Mouse (Mus musculus) hindbrain, embryonic 15.5 days (tissue): Measurements from ENCODE around the gene Tnfrsf13c. TPM values are rescaled to one million over a fixed set of nuclear protein-coding genes. Genes with fewer than 3 reads are reported as not detected.
A peak's percentile ranks its signal among the peaks of the same experiment; 100 is the strongest.

Source experiments
- ATAC-seq: fragments of 200-750 bp; cut with Nextera tagmentation; 2 replicates; pipeline ENCODE4 v1.8.0; 2017; ENCODE audit warnings: low read depth, moderate number of reproducible peaks, moderate TSS enrichment; ENCODE audit not compliant: low FRiP score
- H3K27ac ChIP-seq: fragments of 300-500 bp; sonication (generic); replicated peaks from 2 replicates; pipeline ENCODE4 v1.5.1; 2015; ENCODE audit warnings: mild to moderate bottlenecking, inconsistent platforms
- H3K27me3 ChIP-seq: fragments of 300-500 bp; sonication (generic); 2 replicates; pipeline ENCODE4 v1.6.1; 2015; ENCODE audit warnings: control low read depth, inconsistent platforms
- H3K36me3 ChIP-seq: fragments of 300-500 bp; sonication (generic); 2 replicates; pipeline ENCODE4 v1.6.1; 2015; ENCODE audit warnings: control low read depth, inconsistent platforms
- H3K4me1 ChIP-seq: fragments of 300-500 bp; sonication (generic); replicated peaks from 2 replicates; pipeline ENCODE4 v1.6.1; 2015; ENCODE audit warnings: control low read depth, inconsistent platforms
- H3K4me2 ChIP-seq: fragments of 300-500 bp; sonication (generic); 2 replicates; pipeline ENCODE4 v1.6.1; 2015; ENCODE audit warnings: moderate library complexity, mild to moderate bottlenecking, inconsistent platforms
- H3K4me3 ChIP-seq: fragments of 300-500 bp; sonication (generic); 2 replicates; pipeline ENCODE4 v1.5.1; 2015; ENCODE audit warnings: mild to moderate bottlenecking, inconsistent platforms
- H3K9ac ChIP-seq: fragments of 300-500 bp; sonication (generic); 2 replicates; pipeline ENCODE4 v1.6.1; 2015; ENCODE audit warnings: inconsistent platforms
- H3K9me3 ChIP-seq: fragments of 300-500 bp; sonication (generic); 2 replicates; pipeline ENCODE4 v1.6.1; 2016; ENCODE audit warnings: control low read depth, inconsistent platforms
- WGBS: fragments of 180-500 bp; shearing (Covaris S2); methylation state at CpG from one replicate; pipeline ENCODE4 v1.1.7; 2015; 5-methylcytosine and 5-hydroxymethylcytosine counted together
- polyA plus RNA-seq: library from polyadenylated mRNA; unstranded; fragments of >200 nt; fragmentation: Nextera tagmentation; extraction: Ambion mirVana; gene quantifications from 2 replicates; pipeline ENCODE4 v1.2.1, GENCODE M21; 2015

The Tnfrsf13c gene
- polyA plus RNA-seq, 1 experiment from 2014 or later: 0.69 TPM

DNA sequence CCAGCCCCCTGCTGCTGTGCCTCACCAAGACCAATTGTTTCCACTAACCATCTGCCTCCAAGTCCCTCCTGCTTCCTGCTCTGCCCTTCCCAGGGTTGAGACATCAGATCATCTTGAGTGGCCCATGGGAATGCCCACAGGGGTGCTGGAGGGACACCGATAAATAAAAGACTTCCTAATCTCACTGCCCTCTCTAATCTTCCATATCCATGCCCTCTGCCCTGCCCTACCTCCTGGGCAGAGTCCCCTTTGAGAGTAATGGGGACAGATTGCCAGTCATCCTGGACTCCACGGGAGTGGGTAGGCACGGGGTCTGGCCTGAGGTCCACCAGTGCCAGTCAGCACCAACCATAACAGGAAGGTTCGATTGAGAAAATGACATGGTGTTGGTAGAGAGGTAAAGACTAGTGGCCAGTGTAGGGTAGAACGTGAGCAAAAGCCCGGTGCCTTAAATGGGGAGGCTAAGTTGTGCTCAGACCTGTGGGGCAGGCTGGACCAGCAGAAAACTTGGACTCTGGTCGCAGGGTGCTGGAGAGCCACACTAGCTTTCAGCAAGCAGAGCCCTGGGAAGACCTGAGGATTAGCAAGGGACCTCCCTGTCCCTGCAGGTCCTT, 540 bp upstream of the Tnfrsf13c start:
- ATAC-seq: 0 out of 2 replicates have a peak, but pooled peaks have one; percentile 16
- H3K36me3 ChIP-seq: no peaks in the 10 kb centered on the region
- no peak overlapping the region for H3K9ac ChIP-seq
- no peak overlapping the region for H3K27ac ChIP-seq
- H3K4me2 ChIP-seq: peak overlapping the region; percentile 69
- WGBS: 37% methylated on average over 7 of the region's 7 CpGs
- H3K4me1 ChIP-seq: peaks cover 12% of the 10 kb centered on the region
- H3K4me3 ChIP-seq: peak overlapping the region; percentile 33
- H3K27me3 ChIP-seq: peaks cover 10% of the 10 kb centered on the region
- H3K9me3 ChIP-seq: no peaks in the 10 kb centered on the region

DNA sequence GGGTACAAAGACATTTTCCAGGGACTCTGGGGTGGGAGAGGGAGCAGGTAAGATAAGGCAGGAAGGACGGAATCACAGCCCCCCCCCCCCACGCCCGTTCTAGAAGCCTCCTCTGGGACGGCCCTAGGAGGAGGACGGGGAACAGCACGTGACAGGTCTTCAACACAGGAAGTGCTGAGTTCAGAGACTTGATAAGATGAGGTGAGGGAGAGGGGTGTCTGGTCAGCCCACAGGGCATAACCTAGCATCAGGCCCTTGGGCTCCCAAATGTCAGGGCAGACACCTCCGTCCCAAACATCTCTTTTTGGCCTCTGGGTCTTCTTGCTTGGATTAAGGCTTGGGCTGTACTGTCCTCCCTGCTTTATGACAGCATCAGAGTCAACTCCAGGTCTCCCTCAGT, 918 bp downstream of the Tnfrsf13c start:
- Histone ChIP-seq H3K4me1 (peaks cover 12% of the 10 kb centered on the region), H3K9me3 (no peaks in the 10 kb centered on the region), H3K27ac (no peak overlapping the region), H3K4me3 (no peak overlapping the region), H3K27me3 (peaks cover 10% of the 10 kb centered on the region), H3K9ac (no peak overlapping the region), H3K4me2 (peak overlapping the region; percentile 69; the same call in 1 of the 2 replicates), H3K36me3 (no peaks in the 10 kb centered on the region)
- WGBS: 63% methylated on average over 7 of the region's 7 CpGs
- no peak for ATAC-seq

DNA sequence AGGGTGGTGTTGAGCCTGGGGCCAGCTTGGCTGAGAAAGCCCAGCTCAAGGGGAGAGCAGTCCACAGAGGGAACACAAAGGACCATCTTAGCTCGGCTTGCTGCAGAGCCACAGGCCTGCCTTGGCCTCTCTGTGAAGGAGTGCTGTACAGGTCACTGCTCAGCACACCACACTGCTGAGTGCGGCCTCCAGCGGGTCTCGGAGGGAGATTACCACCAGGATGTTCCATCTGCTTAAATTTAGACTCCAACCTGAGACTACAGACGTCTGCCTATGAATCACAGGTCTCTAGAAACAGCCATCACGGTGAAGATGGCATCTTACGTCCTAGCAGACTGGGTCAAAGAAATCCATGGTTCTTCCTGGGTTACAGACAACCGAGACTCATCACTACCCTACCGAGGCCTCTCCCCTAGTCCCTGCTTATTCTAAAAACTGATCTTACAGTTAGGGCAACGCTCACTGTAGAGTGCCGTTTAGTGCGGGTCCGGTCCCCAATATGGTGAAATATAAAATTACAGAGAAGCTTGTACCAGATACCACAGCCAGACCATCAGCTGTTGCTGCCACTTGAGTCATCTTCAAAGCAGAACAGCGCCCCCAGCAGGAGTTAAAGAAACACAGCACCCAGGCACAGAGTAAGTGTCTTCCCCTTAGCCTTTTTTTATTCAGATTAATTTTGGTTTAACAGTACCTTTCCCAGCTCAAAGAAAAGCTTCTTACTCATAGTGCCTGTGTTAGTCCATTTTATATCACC, 2.9 kb downstream of the Tnfrsf13c start:
- Histone ChIP-seq H3K27me3 (peaks cover 11% of the 10 kb centered on the region), H3K4me3 (no peak overlapping the region), H3K27ac (no peak overlapping the region), H3K4me2 (no peak overlapping the region), H3K36me3 (no peaks in the 10 kb centered on the region), H3K9ac (no peak overlapping the region), H3K4me1 (peaks cover 21% of the 10 kb centered on the region), H3K9me3 (no peaks in the 10 kb centered on the region)
- WGBS: 71% methylated on average over 14 of the region's 14 CpGs
- ATAC-seq: no peak

DNA sequence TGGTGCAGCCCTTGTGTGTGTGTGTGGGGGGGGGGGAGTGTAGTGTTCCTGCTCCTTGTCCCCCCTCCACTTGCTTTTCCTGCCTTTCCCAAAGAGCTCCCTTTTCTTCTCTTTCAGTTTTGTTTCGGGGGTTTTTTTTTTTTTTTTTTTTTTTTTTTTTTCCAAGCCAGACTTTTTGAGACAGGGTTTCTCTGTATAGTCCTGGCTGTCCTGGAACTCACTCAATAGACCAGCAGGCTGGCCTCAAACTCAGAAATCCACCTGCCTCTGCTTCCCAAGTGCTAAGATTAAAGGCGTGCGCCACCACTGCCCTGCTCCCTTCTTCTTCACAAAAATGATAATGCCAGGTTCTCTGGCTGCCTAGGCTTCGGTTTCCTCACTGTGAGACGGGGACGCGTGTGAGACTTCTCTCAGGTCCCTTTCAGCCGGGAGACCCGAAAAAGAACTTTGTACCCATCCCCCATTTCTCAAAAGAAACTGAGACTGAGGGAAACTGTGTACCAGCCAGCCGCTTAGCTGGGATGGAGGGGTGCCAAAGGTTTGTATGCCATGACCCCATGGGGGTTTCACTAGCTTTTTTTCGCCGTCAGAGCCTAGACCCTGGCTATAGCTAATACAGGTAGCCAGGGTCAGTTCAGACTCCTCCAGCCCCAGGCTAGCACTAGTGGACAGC, 4.0 kb downstream of the Tnfrsf13c start:
- Histone ChIP-seq H3K4me3 (no peak overlapping the region), H3K27ac (no peak overlapping the region), H3K9me3 (no peaks in the 10 kb centered on the region), H3K4me1 (peaks cover 26% of the 10 kb centered on the region), H3K27me3 (peaks cover 23% of the 10 kb centered on the region), H3K4me2 (no peak overlapping the region), H3K9ac (no peak overlapping the region), H3K36me3 (no peaks in the 10 kb centered on the region)
- ATAC-seq: no peak
- 53% methylated on average over 12 of the region's 12 CpGs for WGBS

DNA sequence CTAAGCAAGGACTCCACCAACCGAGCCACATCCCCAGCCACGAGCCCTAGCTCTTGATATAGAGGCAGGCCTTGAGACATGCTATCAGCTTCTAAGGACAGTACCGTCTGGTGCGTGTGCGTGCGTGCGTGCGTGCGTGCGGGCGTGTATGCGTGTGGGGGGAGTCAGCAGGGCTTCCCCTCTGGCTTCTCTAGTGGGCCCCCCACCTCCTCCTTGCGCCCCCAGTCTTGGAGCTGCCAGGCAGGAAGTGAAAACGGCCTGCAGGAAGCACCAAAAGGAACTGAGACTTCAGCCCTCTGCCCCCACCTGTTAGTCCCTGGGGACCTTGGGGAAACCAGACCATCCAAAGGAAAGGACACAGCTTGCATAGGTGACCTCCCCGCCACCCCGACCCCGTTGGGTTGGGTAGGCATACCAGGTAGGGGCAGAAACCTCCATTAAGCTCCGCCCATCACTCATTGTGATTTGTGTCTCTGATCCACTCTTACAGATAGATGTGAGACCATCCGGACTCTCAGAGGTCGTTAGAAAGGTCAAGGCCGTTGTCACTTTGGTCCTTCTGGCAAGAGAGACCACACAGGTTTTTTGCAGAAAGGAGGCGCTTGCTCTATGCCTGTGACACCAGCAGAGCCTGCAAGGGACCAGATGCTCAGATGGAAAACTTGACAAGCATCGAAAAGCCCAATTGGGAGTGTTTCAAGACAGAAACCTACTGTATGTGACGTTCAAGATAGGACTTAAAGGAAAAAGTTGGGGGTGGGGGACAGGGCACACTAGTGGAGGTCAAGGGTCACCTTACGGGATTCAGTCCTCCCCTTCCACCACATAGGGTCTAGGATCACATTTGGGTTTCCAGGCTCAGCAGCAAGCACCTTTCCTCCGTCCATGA, 5.1 kb downstream of the Tnfrsf13c start:
- peaks cover 18% of the 10 kb centered on the region for H3K4me1 ChIP-seq
- WGBS: 79% methylated on average over 26 of the region's 26 CpGs
- H3K36me3 ChIP-seq: no peaks in the 10 kb centered on the region
- peaks cover 24% of the 10 kb centered on the region for H3K27me3 ChIP-seq
- H3K4me3 ChIP-seq: no peak overlapping the region
- H3K9me3 ChIP-seq: no peaks in the 10 kb centered on the region
- no peak overlapping the region for H3K27ac ChIP-seq
- no peak for ATAC-seq
- no peak overlapping the region for H3K4me2 ChIP-seq
- no peak overlapping the region for H3K9ac ChIP-seq

DNA sequence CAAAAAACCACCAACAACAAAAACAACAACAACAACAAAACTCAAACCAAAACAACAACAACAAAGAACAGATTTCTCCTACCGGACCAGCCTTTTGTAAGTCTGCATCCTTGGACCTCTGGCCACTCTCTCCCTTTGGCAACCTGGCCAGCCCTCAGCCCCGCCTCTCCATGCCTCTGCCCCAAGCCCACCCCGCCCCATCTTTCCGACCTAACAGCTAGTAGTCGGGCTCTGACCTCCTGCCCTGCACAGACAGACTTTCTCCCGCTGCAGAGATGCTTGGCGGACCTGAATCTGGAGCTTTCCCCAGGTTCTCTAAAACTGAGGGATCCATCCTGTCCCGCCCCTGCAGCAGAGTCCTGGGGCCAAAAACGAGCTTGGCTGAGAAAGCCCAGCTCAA, 6.2 kb downstream of the Tnfrsf13c start:
- no peak for ATAC-seq

DNA sequence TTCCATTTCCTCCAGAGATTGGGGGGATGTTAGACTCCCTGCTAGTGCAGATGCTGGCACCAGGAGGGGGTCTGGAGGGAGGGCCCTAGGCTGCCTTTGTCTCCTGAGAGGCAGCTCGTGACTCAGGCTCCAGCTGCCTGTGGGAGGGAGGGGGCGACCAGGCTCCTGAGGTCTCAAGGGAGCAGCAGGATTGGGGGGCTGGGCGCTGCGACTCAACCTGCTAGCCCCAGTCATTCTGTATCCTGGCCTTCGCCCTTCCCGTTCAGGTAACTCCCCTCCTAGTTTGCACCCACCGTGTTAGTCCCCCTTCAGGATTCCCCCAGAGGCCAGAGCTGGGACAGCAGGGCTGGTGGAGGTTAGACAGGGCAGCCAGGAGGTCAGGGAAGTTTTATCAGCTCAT, 7.1 kb downstream of the Tnfrsf13c start:
- H3K36me3 ChIP-seq: no peaks in the 10 kb centered on the region
- no peak overlapping the region for H3K4me2 ChIP-seq
- H3K4me3 ChIP-seq: no peak overlapping the region
- H3K27ac ChIP-seq: no peak overlapping the region
- peaks cover 40% of the 10 kb centered on the region for H3K27me3 ChIP-seq
- ATAC-seq: no peak
- 17% methylated on average over 7 of the region's 7 CpGs for WGBS
- H3K9ac ChIP-seq: no peak overlapping the region
- H3K9me3 ChIP-seq: no peaks in the 10 kb centered on the region
- peaks cover 22% of the 10 kb centered on the region for H3K4me1 ChIP-seq

More for the DNA sequence above, 6.2 kb downstream of the Tnfrsf13c start:
- no peak overlapping the region for H3K9ac ChIP-seq
- H3K4me3 ChIP-seq: no peak overlapping the region
- peaks cover 34% of the 10 kb centered on the region for H3K27me3 ChIP-seq
- no peaks in the 10 kb centered on the region for H3K9me3 ChIP-seq
- H3K27ac ChIP-seq: no peak overlapping the region
- no peak overlapping the region for H3K4me2 ChIP-seq
- H3K4me1 ChIP-seq: peaks cover 14% of the 10 kb centered on the region
- 34% methylated on average over 9 of the region's 9 CpGs for whole genome bisulfite sequencing
- H3K36me3 ChIP-seq: no peaks in the 10 kb centered on the region

DNA sequence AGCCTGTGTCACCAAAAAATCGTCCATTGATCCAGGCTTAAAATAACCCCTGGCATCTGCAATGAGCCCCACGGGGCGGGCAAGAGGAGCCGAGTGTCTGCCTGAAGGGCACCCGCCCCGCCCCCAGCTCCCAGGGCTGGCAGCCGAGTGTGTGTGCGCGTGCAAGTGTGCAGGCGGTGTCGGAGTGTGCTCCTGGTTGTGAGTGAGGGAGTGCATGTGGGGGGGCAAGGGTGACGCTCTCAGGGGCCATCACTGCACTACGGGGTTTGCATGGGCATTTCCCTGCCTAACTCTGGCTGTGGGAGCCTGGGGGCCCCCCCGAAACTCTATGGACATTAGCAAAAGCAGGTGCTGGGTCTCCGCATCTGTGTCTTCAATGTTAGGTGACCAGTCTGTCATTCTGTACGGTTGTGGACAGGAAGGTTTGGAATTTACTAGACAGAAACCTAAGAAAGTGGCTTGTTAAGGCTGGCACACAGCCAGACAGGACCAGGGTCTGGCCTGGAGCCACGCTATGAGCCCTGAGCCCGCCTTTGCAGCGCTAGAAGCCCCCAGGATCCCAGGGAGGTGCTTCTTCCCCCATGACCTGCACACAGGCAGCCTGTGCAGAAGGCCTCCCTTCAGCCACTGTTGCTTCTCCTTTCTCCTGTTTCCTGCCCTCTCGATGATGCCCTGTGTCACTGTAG, 7.9 kb downstream of the Tnfrsf13c start:
- 33% methylated on average over 20 of the region's 20 CpGs for WGBS
- Histone ChIP-seq H3K4me2 (no peak overlapping the region), H3K27me3 (peaks cover 47% of the 10 kb centered on the region), H3K4me1 (peaks cover 30% of the 10 kb centered on the region), H3K36me3 (no peaks in the 10 kb centered on the region), H3K27ac (no peak overlapping the region), H3K9me3 (no peaks in the 10 kb centered on the region), H3K9ac (no peak overlapping the region), H3K4me3 (no peak overlapping the region)
- ATAC-seq: no peak

DNA sequence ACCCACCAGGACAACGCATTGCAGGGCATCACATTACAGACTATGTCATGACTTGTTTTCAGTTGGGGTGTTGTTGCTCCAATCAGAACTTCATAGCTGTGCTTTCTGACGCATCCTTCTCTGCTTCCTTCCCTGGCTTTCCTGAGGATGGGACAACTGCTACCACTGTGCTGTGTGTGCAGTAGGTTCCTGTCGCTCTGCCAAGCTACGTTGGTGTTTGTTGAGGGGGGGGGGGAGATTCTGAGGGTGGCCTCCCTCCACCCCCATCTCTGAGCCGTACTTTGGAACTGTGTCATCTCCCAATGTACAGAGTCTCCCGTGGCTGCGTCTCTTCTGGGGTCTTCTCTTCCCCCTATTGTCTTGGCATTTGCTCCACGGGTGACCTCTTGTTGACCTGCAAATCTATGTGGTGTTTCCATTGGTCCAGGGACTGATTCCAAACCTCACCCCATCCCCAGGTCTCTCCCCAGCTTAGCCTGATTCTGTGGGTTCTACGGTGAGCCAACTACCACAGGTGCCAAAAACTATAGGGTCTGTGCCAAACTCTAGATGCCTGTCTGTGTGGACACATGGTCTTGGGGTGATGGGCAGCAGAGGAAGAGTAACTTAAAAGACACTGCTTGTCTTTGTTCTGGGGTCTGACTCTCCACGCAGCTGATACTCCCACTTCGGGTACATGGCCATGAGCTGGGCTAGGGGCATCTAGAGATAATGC, 8.7 kb downstream of the Tnfrsf13c start:
- WGBS: 36% methylated on average over 11 of the region's 11 CpGs
- Histone ChIP-seq H3K9ac (no peak overlapping the region), H3K4me1 (peaks cover 32% of the 10 kb centered on the region), H3K27ac (no peak overlapping the region), H3K4me3 (no peak overlapping the region), H3K4me2 (no peak overlapping the region), H3K9me3 (no peaks in the 10 kb centered on the region), H3K36me3 (no peaks in the 10 kb centered on the region), H3K27me3 (peaks cover 55% of the 10 kb centered on the region)
- ATAC-seq: no peak

DNA sequence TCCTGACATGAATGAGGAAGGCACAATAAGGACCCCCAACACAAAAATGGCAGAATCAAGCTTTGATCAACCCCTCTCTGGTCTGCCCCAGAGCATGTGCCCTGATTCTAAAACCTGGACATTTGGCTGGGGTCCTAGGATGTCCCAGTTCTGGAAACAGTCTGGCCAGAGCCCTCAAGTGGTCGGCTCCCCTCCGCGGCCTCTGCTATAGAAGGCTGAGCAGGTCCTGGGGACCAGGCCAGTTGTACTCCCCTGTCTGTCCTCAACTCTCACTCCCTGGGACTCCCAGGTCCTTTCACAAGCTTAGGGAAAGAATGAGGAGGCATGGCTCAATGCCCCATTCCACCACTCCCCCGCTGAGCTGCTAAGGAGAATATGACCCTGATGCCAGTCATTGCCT, 10.9 kb downstream of the Tnfrsf13c start:
- Histone ChIP-seq H3K4me2 (no peak overlapping the region), H3K4me3 (no peak overlapping the region; the same call in 1 of the 2 replicates), H3K9me3 (no peaks in the 10 kb centered on the region), H3K4me1 (peaks cover 32% of the 10 kb centered on the region), H3K36me3 (no peaks in the 10 kb centered on the region), H3K9ac (no peak overlapping the region), H3K27me3 (peaks cover 74% of the 10 kb centered on the region), H3K27ac (no peak overlapping the region)
- WGBS: 9% methylated on average over 4 of the region's 4 CpGs
- ATAC-seq: no peak

DNA sequence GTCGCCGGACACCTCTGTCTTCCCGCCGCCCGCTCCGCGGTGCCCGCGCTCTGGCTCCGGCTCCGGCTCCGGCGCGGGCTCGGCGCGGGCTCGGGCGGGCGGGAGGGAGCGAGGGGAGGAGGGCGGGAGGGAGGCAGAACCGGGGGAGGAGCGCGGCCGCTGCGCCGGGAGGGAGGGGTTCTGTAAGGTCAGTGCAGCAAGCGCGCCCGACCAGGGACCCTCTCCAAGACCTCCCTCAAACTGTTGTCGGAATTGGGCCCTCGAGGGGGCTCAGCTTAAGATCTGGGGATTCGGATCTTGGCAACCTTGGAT, 11.5 kb downstream of the Tnfrsf13c start, which contains the start of gene Shisa8:
Shisa8 (minus strand) TSS at position 64 of the 312 bp plus-strand sequence.
- H3K4me2 ChIP-seq: peak within 1 kb of the TSS; percentile 77
- H3K4me1 ChIP-seq: peaks cover 34% of the 10 kb centered on the region
- no peaks in the 10 kb centered on the region for H3K36me3 ChIP-seq
- H3K4me3 ChIP-seq: peak within 1 kb of the TSS; percentile 47
- no peak for ATAC-seq
- H3K27ac ChIP-seq: no peak within 1 kb of the TSS
- H3K9me3 ChIP-seq: no peaks in the 10 kb centered on the region
- WGBS: 2% methylated on average over 27 of the region's 34 CpGs
- H3K9ac ChIP-seq: peak within 1 kb of the TSS; percentile 39
- H3K27me3 ChIP-seq: peaks cover 77% of the 10 kb centered on the region
